Comparison of ENCODE assay signal across 18 mouse cellular contexts in genomic region chr8:126135573-126135972, GRCm38 (mm10).
DNase-seq lines count a peak whose midpoint lies in the region; ATAC-seq and TF ChIP-seq lines count a peak whose summit lies in the region.
"Had no signal": no experiment of that assay in that cellular context is flagged by ENCODE, and none has a peak within 500 bp of the region (broad histone marks: within the 10 kb centered on the region; RNA-seq: fewer than 3 reads in every experiment).

No protein-coding gene starts in this region.

- H3K4me3 ChIP-seq in intestine, postnatal 0 days (ENCODE audit: low read depth, low read length) = no peak overlapping the region
- H3K4me3 ChIP-seq in intestine, embryonic 16.5 days (ENCODE audit: low read length) = no peak overlapping the region
- H3K4me3 ChIP-seq in lung, embryonic 16.5 days (ENCODE audit: low read length) = no peak overlapping the region
- no peak overlapping the region for H3K4me3 ChIP-seq in stomach, postnatal 0 days (ENCODE audit: low read depth, low read length)
- no peak overlapping the region for H3K4me3 ChIP-seq in neural tube, embryonic 15.5 days (replicated peaks)
- H3K4me3 ChIP-seq: embryonic facial prominence, embryonic 13.5 days; heart, embryonic 12.5 days; hindbrain, embryonic 15.5 days had no signal

- no peaks in the 10 kb centered on the region for H3K36me3 ChIP-seq in intestine, postnatal 0 days (ENCODE audit: control insufficient read depth, insufficient read depth)
- H3K36me3 ChIP-seq in intestine, embryonic 16.5 days (ENCODE audit: control insufficient read depth, insufficient read depth, low read length) = no peaks in the 10 kb centered on the region
- H3K36me3 ChIP-seq in lung, embryonic 16.5 days (ENCODE audit: control insufficient read depth, insufficient read depth, low read length) = no peaks in the 10 kb centered on the region
- no peaks in the 10 kb centered on the region for H3K36me3 ChIP-seq in stomach, postnatal 0 days (ENCODE audit: control insufficient read depth, insufficient read depth, low read length)
- H3K36me3 ChIP-seq in neural tube, embryonic 15.5 days = no peaks in the 10 kb centered on the region
- H3K36me3 ChIP-seq: embryonic facial prominence, embryonic 13.5 days; heart, embryonic 12.5 days; hindbrain, embryonic 15.5 days had no signal

- no peak overlapping the region for H3K27ac ChIP-seq in intestine, postnatal 0 days (ENCODE audit: low read depth, low read length)
- H3K27ac ChIP-seq in intestine, embryonic 16.5 days (ENCODE audit: low read length) = no peak overlapping the region
- H3K27ac ChIP-seq in lung, embryonic 16.5 days (ENCODE audit: low read length) = no peak overlapping the region
- H3K27ac ChIP-seq in stomach, postnatal 0 days (replicated peaks) = no peak overlapping the region
- H3K27ac ChIP-seq in neural tube, embryonic 15.5 days (replicated peaks) = no peak overlapping the region
- H3K27ac ChIP-seq: embryonic facial prominence, embryonic 13.5 days; hindbrain, embryonic 15.5 days had no signal

- H3K27me3 ChIP-seq in intestine, postnatal 0 days (replicated peaks; ENCODE audit: control insufficient read depth, insufficient read depth, low read length) = peaks cover 28% of the 10 kb centered on the region
- H3K27me3 ChIP-seq in intestine, embryonic 16.5 days (replicated peaks; ENCODE audit: control insufficient read depth, insufficient read depth, low read length) = peaks cover 19% of the 10 kb centered on the region
- H3K27me3 ChIP-seq in lung, embryonic 16.5 days (ENCODE audit: control insufficient read depth, insufficient read depth, low read depth, low read length) = peaks cover 28% of the 10 kb centered on the region
- 0 out of 2 replicates have a peak, but pooled peaks cover 4% of the 10 kb centered on the region for H3K27me3 ChIP-seq in stomach, postnatal 0 days (ENCODE audit: control insufficient read depth, insufficient read depth, low read length)
- peaks cover 28% of the 10 kb centered on the region for H3K27me3 ChIP-seq in neural tube, embryonic 15.5 days (replicated peaks)

- H3K4me1 ChIP-seq in intestine, postnatal 0 days (replicated peaks; ENCODE audit: control insufficient read depth, insufficient read depth, low read length) = no peaks in the 10 kb centered on the region
- H3K4me1 ChIP-seq in intestine, embryonic 16.5 days (ENCODE audit: control insufficient read depth, insufficient read depth, low read length) = peaks cover 7% of the 10 kb centered on the region
- peaks cover 13% of the 10 kb centered on the region for H3K4me1 ChIP-seq in lung, embryonic 16.5 days (replicated peaks; ENCODE audit: control insufficient read depth, insufficient read depth, low read length)
- no peaks in the 10 kb centered on the region for H3K4me1 ChIP-seq in stomach, postnatal 0 days (replicated peaks; ENCODE audit: control insufficient read depth, insufficient read depth)
- H3K4me1 ChIP-seq in neural tube, embryonic 15.5 days = peaks cover 14% of the 10 kb centered on the region

- peak; percentile 53 for DNase-seq in lung, postnatal 36 days
- peak; percentile 37 for DNase-seq in stomach, postnatal 0 days (ENCODE audit: low spot score)
- DNase-seq in gastrocnemius, postnatal 10 days = no peak
- DNase-seq: adrenal gland, postnatal 10 days; cerebellum, adult 11-12 months; cerebellum, adult 9-10 months; cerebellum, postnatal 25 days; gastrocnemius, postnatal 25 days; heart, postnatal 36 days had no signal

- TF ChIP-seq EP300 in stomach, postnatal 0 days (optimal IDR thresholded peaks at IDR 0.05) = no peak

- no peak for TF ChIP-seq CTCF in intestine, postnatal 0 days (IDR thresholded peaks at IDR 0.05; ENCODE audit: low read depth)
- TF ChIP-seq CTCF in stomach, postnatal 0 days (IDR thresholded peaks at IDR 0.05; ENCODE audit: low read depth) = no peak

- 0 out of 2 replicates have a peak, but pooled peaks have one; percentile 28 for ATAC-seq in intestine, postnatal 0 days
- no peak for ATAC-seq in intestine, embryonic 16.5 days
- ATAC-seq in lung, embryonic 16.5 days (ENCODE audit: low read depth) = peak; percentile 79
- peak; percentile 69 for ATAC-seq in stomach, postnatal 0 days (ENCODE audit: low FRiP score, low TSS enrichment)
- no peak for ATAC-seq in neural tube, embryonic 15.5 days (ENCODE audit: low FRiP score)
- ATAC-seq in erythroid progenitor cell, adult 5-6 weeks (replicated peaks; ENCODE audit: low FRiP score, poor library complexity, severe bottlenecking) = no peak
- ATAC-seq: forebrain, embryonic 14.5 days had no signal

- WGBS in intestine, postnatal 0 days = 51% methylated on average over 3 of the region's 3 CpGs
- WGBS in intestine, embryonic 16.5 days = 65% methylated on average over 3 of the region's 3 CpGs
- WGBS in lung, embryonic 16.5 days = 46% methylated on average over 3 of the region's 3 CpGs
- WGBS in stomach, postnatal 0 days = 50% methylated on average over 3 of the region's 3 CpGs
- WGBS in neural tube, embryonic 15.5 days = 87% methylated on average over 3 of the region's 3 CpGs

- H3K4me2 ChIP-seq in intestine, postnatal 0 days (replicated peaks; ENCODE audit: low read depth) = 0 out of 2 replicates have a peak overlapping the region, but pooled peaks have one; percentile 1
- no peak overlapping the region for H3K4me2 ChIP-seq in intestine, embryonic 16.5 days (ENCODE audit: low read depth, low read length)
- H3K4me2 ChIP-seq in lung, embryonic 16.5 days (ENCODE audit: low read depth, low read length) = peak overlapping the region; percentile 23; the same call in 1 of the 2 replicates
- no peak overlapping the region for H3K4me2 ChIP-seq in stomach, postnatal 0 days (replicated peaks; ENCODE audit: low read depth)
- H3K4me2 ChIP-seq in neural tube, embryonic 15.5 days = no peak overlapping the region
- H3K4me2 ChIP-seq: embryonic facial prominence, embryonic 13.5 days; heart, embryonic 12.5 days; hindbrain, embryonic 15.5 days had no signal

- no peak overlapping the region for H3K9ac ChIP-seq in intestine, postnatal 0 days (ENCODE audit: low read depth, low read length)
- no peak overlapping the region for H3K9ac ChIP-seq in intestine, embryonic 16.5 days (ENCODE audit: low read depth, low read length)
- H3K9ac ChIP-seq in lung, embryonic 16.5 days (ENCODE audit: low read length) = no peak overlapping the region
- H3K9ac ChIP-seq in stomach, postnatal 0 days (ENCODE audit: low read length) = no peak overlapping the region
- no peak overlapping the region for H3K9ac ChIP-seq in neural tube, embryonic 15.5 days (replicated peaks)
- H3K9ac ChIP-seq: embryonic facial prominence, embryonic 13.5 days; heart, embryonic 12.5 days; hindbrain, embryonic 15.5 days had no signal

- H3K9me3 ChIP-seq in intestine, postnatal 0 days (ENCODE audit: control insufficient read depth) = no peaks in the 10 kb centered on the region
- H3K9me3 ChIP-seq in intestine, embryonic 16.5 days (ENCODE audit: control insufficient read depth, low read length) = no peaks in the 10 kb centered on the region
- H3K9me3 ChIP-seq in lung, embryonic 16.5 days (ENCODE audit: control insufficient read depth, low read length) = no peaks in the 10 kb centered on the region
- H3K9me3 ChIP-seq in stomach, postnatal 0 days (ENCODE audit: control insufficient read depth, low read length) = no peaks in the 10 kb centered on the region
- no peaks in the 10 kb centered on the region for H3K9me3 ChIP-seq in neural tube, embryonic 15.5 days (replicated peaks)
- H3K9me3 ChIP-seq: embryonic facial prominence, embryonic 13.5 days; heart, embryonic 12.5 days; hindbrain, embryonic 15.5 days had no signal

Comparison
In these comparisons a context has a peak if more than half of its experiments do, and no peak if none do; other contexts are left out.
1. ATAC-seq: peak in intestine, postnatal 0 days (single experiment), lung, embryonic 16.5 days (single experiment) and stomach, postnatal 0 days (single experiment); none in intestine, embryonic 16.5 days (single experiment), neural tube, embryonic 15.5 days (single experiment) and erythroid progenitor cell, adult 5-6 weeks (single experiment).
2. H3K4me2 ChIP-seq: peak in intestine, postnatal 0 days (single experiment) and lung, embryonic 16.5 days (single experiment); none in intestine, embryonic 16.5 days (single experiment), stomach, postnatal 0 days (single experiment) and neural tube, embryonic 15.5 days (single experiment).